Mouse (Mus musculus): ENCODE results near the gene Tex33.
"Not testable (repeated sequence)": the region's sequence is repeated elsewhere in the genome, so short reads cannot be mapped to it uniquely, and the experiment has no call there.

Tex33 gene

GRCm38 (mm10) chr15:78369641-78370040 is 26.1 kb downstream of the Tex33 start:
- no peak for DNase-seq

GRCm38 (mm10) chr15:78368926-78369346 is 26.8 kb downstream of the Tex33 start:
- DNase-seq = peak; percentile 35 to 38

DNA sequence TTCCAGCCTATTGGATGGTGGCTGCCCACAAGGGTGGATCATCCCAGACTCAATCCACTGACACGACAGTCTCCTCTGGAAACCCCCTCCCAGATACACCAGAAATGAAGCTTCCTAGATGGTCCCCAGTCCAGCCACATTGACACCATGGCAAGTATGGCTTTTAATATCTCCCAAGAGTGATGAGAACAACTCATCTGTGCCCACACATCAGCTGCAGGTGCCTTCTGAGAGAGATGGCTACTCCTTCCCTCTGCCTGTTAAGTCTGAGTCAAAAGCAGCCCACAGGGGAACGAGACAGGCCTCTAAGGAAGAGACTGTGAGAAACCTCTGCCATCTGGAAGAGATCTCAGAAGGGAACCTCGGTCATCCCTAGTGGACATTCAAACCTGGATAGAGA is 27.9 kb downstream of the Tex33 start:
- no peak for DNase-seq

DNA sequence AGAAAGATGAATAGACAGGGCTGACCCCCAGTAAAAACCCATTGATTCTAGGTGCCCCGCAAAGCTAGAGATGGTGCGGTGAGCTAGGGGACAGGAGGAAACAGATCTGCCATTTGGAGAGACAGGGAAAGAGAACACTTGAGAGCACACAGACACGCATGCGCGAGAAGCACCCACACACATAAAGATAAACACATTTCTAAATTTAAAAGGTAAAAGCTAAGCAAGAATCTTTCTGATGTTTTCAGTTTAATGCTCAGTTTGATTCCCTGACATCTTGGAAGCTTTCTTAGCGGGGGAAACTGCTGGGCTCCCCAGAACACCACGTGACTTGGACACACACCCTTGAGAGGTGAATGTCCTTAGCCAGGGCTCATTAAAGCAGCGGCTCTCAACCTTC is 28.8 kb downstream of the Tex33 start:
- DNase-seq = no peak

DNA sequence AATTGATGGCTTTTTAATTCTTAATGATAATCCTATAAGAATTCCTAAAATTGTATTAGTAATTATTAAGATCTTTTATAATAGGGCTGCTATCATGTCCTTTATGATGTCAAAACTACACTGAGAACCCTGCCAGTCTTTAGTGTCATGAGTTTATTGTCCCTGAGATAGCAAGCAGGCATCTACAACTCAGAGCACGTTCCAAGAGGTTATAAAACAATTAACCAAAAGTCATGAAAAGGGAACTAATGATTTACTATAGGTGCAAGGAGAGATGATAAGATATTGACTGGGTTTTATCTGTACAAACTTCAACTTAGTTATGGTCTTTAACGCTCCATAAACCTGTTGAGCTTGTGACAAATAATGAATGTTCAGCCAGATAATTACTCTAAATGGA is 29.8 kb downstream of the Tex33 start:
- DNase-seq = no peak

DNA sequence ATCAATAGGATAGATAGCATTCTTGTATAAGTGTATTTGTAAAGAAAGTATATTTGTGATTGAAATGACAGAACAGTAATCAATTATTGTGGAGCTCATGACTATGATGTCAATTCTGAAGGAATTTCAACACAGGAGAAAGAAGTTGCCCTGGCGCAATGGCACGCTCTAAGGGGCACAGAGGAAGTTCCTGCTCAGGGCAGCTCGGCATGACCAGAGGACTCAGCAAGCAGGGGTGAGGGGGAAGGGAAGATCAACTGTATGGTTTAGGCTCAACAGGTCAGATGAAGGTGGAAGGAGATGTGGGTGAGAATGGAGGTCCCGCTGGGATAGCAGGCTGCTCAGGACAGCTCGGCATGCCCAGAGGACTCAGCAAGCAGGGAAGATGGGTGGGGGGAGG is 40.2 kb downstream of the Tex33 start:
- DNase-seq = no peak

- peak; percentile 39 to 50 for DNase-seq
Observed at GRCm38 (mm10) chr15:78354958-78355357, 40.8 kb downstream of the Tex33 start.

GRCm38 (mm10) chr15:78351586-78352165 is 44.0 kb downstream of the Tex33 start:
- DNase-seq = no peak

DNA sequence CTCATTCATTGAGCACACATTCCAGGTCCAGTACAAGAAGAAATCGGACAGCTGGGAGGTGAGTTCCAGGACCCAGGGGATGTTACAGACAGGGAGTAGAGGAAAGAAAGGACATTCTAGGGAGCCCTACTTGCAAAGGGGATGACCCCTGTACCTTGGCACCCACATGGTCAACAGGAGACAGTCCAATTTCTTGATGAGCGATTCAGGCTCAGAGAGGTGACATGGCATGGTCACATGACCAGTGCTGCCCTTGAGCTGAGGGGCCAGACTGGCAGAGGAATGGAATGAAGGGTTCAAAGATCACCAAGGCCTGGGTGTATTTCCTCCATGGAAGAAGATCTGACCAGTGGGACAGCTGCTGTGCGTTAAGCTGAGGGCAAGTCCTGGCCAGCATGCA is 51.1 kb downstream of the Tex33 start:
- DNase-seq = no peak

GRCm38 (mm10) chr15:78343683-78344082 is 52.0 kb downstream of the Tex33 start:
- DNase-seq = no peak

DNA sequence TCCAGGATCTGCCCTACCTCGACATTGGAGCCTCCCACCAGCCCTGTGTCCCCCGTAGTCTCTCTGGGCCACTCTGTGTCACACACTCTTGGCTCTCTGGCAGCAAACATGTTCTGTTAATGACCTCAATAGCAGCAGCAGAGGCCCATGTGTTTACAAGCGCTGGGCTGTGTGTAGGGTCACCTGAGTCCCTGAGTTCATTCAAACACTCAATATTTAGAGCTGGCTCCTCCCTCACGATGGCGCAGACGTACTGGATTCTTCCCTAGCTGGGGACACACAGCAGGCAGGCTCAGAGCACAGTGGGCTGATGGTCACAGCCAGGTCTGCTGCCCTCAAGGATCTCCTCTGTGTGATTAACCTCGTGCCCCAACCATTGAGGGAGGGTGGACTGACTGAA is 54.8 kb downstream of the Tex33 start:
- not testable (repeated sequence) for DNase-seq

DNA sequence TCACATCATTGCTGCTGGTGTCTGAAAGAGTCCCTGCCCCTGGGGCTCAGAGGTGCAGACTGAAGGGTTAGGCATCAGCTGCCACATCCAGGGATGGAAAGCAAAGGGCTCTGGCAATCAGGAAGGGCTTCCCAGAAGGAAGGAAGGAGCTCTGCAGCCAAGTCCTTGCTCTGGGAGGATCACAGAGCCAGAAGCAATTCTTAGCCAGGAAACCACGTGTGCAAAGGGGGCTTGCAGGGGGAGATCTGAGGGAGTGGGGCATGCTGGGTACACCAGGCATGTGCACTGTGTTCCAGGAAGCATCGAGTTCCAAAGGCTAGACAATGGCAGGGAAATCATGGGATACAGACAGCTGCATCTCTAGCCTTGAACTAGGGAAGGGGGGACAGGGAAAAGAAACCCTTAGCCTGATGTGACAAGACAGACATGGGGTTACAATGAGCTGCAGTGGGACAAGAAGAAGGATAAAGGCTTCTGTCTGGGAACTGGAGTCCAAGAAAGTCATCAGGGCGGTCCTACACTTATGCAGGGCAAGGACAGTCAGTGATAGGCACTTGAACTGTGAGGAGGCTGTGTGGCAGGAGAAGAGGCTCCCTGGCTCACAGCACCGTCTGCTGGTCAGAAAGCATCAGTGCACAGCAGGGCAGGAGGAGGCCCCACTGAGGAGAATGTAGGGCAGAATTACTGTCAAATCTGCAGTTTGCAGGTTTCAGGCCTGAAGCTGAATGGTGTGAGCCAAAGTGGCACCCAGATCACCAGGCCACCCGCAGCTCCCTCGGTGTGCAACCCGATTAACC is 55.9 kb downstream of the Tex33 start:
- DNase-seq = peak; percentile 53 to 59

GRCm38 (mm10) chr15:78334380-78334779 is 61.3 kb downstream of the Tex33 start:
- DNase-seq = no peak

GRCm38 (mm10) chr15:78332981-78333380 is 62.7 kb downstream of the Tex33 start:
- DNase-seq = no peak

DNA sequence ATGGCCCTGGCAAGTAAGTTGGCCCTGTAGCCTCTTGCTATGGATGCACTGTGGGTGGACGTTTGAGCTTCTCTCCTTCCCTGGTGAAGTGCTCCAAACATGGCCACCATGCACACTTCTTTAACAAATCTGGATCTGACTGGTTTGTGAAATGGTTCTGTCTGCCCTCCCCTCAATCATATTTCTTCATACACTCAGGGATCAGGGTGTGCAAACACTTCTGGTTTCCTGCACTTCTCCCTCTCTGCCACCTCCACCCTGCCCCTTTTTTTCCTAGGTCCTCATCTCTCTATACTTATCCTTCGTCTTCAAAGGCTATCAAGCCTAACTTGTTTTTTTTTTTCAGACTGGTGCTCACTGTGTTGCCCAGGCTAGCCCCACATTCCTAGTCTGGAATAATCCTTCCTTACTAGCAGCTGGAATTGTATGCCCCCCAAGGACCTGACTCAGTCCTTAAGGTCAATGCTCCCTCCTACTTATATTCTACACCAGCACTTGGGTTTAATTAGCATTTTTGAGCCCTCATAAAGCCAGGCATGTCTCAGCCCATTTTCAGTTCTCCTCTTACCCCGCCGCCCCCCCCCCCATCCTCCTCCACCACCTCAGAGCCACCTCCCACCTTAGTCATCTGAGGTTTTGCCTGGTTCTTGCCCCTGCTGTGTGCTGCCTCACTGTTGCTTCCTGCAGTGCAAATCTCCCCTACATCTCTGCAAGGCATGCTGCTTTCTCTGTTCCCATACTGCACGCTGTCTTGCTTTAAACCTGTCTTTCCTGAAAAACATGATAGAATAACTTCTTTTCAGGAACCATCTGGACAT is 64.0 kb downstream of the Tex33 start:
- DNase-seq = no peak

- DNase-seq = no peak
Observed at GRCm38 (mm10) chr15:78330706-78331105, 65.0 kb downstream of the Tex33 start.

- DNase-seq = not testable (repeated sequence)
Observed at GRCm38 (mm10) chr15:78329972-78330371, 65.7 kb downstream of the Tex33 start.

DNA sequence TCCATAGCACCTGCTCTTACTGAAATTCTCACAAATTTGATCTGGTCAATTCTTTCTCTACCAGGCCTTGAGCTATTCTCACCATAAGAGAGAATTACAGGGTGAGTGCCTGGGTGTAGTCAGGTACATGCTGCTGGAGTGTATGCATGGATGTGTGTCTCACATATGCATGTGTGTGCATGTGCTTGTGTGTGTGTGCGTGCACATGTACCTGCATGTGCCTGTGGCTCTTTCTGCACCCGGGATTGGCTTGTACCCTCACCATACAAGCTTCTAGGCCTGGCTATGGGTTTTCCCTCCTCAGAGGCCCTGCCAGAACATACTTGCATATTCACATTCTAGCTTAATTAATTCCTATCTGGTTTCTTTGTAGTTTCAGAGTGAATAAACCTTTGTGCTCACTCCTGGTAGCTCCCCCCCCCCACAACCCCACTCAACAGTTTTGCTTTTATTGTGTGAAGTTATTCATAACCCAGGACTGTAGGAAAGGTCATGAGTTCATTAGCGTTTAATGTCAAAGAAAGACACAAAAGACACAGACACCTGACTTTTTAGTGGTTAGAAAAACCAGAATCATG is 67.1 kb downstream of the Tex33 start:
- no peak for DNase-seq

All from cerebellum, postnatal 36 days (tissue).